In genomic region chr8:113636280-113636628, GRCm38 (mm10) we compare ENCODE assay signal across 8 mouse cellular contexts. TPM values are rescaled to one million over a fixed set of nuclear protein-coding genes. Genes with fewer than 3 reads are reported as not detected.
DNase-seq lines count a peak whose midpoint lies in the region; ATAC-seq and TF ChIP-seq lines count a peak whose summit lies in the region.

No protein-coding gene starts in this region.

- no peaks in the 10 kb centered on the region for H3K9me3 ChIP-seq in limb, embryonic 11.5 days (ENCODE audit: control insufficient read depth, low read length)
- H3K9me3 ChIP-seq in neural tube, embryonic 14.5 days (ENCODE audit: control insufficient read depth, low read length): no peaks in the 10 kb centered on the region

- DNase-seq in layer of hippocampus, adult 2 months (ENCODE audit: low spot score in 2 of 2): no peak
- DNase-seq in layer of hippocampus, postnatal 36 days: no peak
- no peak for DNase-seq in limb, embryonic 11.5 days (ENCODE audit: low spot score)
- DNase-seq in yolk sac, embryonic 10.5 days (ENCODE audit: low spot score): no peak
- DNase-seq in frontal cortex, adult 2 months (ENCODE audit: extremely low spot score in 1 of 2, low spot score in 1 of 2): no peak
- DNase-seq in left cerebral cortex, postnatal 36 days (ENCODE audit: low spot score in 2 of 2): no peak

- TF ChIP-seq CTCF in layer of hippocampus, adult 2 months (conservative IDR thresholded peaks at IDR 0.05): peak; percentile 22; the same call in 1 of the 2 replicates
- no peak for TF ChIP-seq CTCF in cortical plate, adult 2 months (IDR thresholded peaks at IDR 0.05; ENCODE audit: extremely low read depth, insufficient read depth, low read length)

- WGBS in limb, embryonic 11.5 days: 34% methylated on average over 5 of the region's 5 CpGs
- 34% methylated on average over 5 of the region's 5 CpGs for WGBS in neural tube, embryonic 14.5 days

- no peak for ATAC-seq in limb, embryonic 11.5 days (ENCODE audit: insufficient number of reproducible peaks, low FRiP score, low TSS enrichment, low read depth)
- ATAC-seq in neural tube, embryonic 14.5 days (ENCODE audit: low read depth): no peak

- no peaks in the 10 kb centered on the region for H3K4me1 ChIP-seq in cortical plate, adult 2 months (ENCODE audit: control insufficient read depth, insufficient read depth, low read length)
- H3K4me1 ChIP-seq in limb, embryonic 11.5 days (ENCODE audit: control insufficient read depth, insufficient read depth, low read length): 0 out of 2 replicates have a peak, but pooled peaks cover 3% of the 10 kb centered on the region
- H3K4me1 ChIP-seq in neural tube, embryonic 14.5 days (ENCODE audit: control insufficient read depth, insufficient read depth, low read length): peaks cover 12% of the 10 kb centered on the region

- H3K4me3 ChIP-seq in layer of hippocampus, adult 2 months: peak overlapping the region; percentile 96
- H3K4me3 ChIP-seq in cortical plate, adult 2 months (ENCODE audit: insufficient read depth, low read length): peak overlapping the region; percentile 79
- peak overlapping the region; percentile 72 for H3K4me3 ChIP-seq in limb, embryonic 11.5 days (ENCODE audit: low read depth, low read length)
- H3K4me3 ChIP-seq in neural tube, embryonic 14.5 days (ENCODE audit: low read depth, low read length): peak overlapping the region; percentile 70

- no peaks in the 10 kb centered on the region for H3K27me3 ChIP-seq in limb, embryonic 11.5 days (ENCODE audit: control insufficient read depth, insufficient read depth, low read length)
- H3K27me3 ChIP-seq in neural tube, embryonic 14.5 days (ENCODE audit: control insufficient read depth, insufficient read depth, low read length): no peaks in the 10 kb centered on the region

- intact Hi-C loops in left cerebral cortex, postnatal 36 days (cut with DNase I): no loop called here

- peak overlapping the region; percentile 97 for H3K4me2 ChIP-seq in limb, embryonic 11.5 days (ENCODE audit: low read depth, severe bottlenecking)
- H3K4me2 ChIP-seq in neural tube, embryonic 14.5 days (ENCODE audit: low read depth, low read length): peak overlapping the region; percentile 98

- peak overlapping the region; percentile 64 for H3K9ac ChIP-seq in limb, embryonic 11.5 days (ENCODE audit: low read length)
- peak overlapping the region; percentile 68 for H3K9ac ChIP-seq in neural tube, embryonic 14.5 days (replicated peaks; ENCODE audit: low read depth, low read length)

- H3K27ac ChIP-seq in layer of hippocampus, adult 2 months: no peak overlapping the region; the same call in 1 of the 2 replicates
- no peak overlapping the region for H3K27ac ChIP-seq in cortical plate, adult 2 months (ENCODE audit: insufficient read depth, low read length)
- H3K27ac ChIP-seq in limb, embryonic 11.5 days (replicated peaks; ENCODE audit: low read depth, low read length): no peak overlapping the region
- H3K27ac ChIP-seq in neural tube, embryonic 14.5 days (ENCODE audit: low read depth, low read length): no peak overlapping the region

- no peak for TF ChIP-seq POLR2A in cortical plate, adult 2 months (IDR thresholded peaks at IDR 0.05; ENCODE audit: extremely low read depth, insufficient read depth, low read length)

- H3K36me3 ChIP-seq in limb, embryonic 11.5 days (ENCODE audit: control insufficient read depth, insufficient read depth, low read length): 0 out of 2 replicates have a peak, but pooled peaks cover 2% of the 10 kb centered on the region
- H3K36me3 ChIP-seq in neural tube, embryonic 14.5 days (ENCODE audit: control insufficient read depth, insufficient read depth, low read length): no peaks in the 10 kb centered on the region

RNA-seq across cellular contexts. Expression of gene Mon1b, which starts 0.9 kb away (rescaled TPM):
- total RNA-seq in layer of hippocampus, adult 2 months (2021): 10 to 100 TPM; 23.7 to 23.9 TPM
- total RNA-seq in layer of hippocampus, postnatal 36 days (2021): 10 to 100 TPM; 23.9 to 25.8 TPM
- 7.3 and 8.5 TPM in 2 replicates for polyA plus RNA-seq in cortical plate, adult 2 months (2012; rRNA removed)
- polyA plus RNA-seq in limb, embryonic 11.5 days (2014; fragmentation: Nextera tagmentation; extraction: Ambion mirVana): 6.9 and 7.5 TPM in 2 replicates
- polyA plus RNA-seq in neural tube, embryonic 14.5 days (2014; fragmentation: Nextera tagmentation; extraction: Ambion mirVana): 10.7 and 13.6 TPM in 2 replicates
- 8.9 and 11.6 TPM in 2 replicates for polyA plus RNA-seq in frontal cortex, adult 2 months (2012; rRNA removed)
- total RNA-seq in left cerebral cortex, postnatal 36 days (2021): 10 to 100 TPM; 24.0 to 25.1 TPM

RNA-seq across cellular contexts. Expression of gene Syce1l, which starts 6.8 kb away (rescaled TPM):
- under 1 TPM; 0.69 TPM for total RNA-seq in layer of hippocampus, adult 2 months (2021)
- total RNA-seq in layer of hippocampus, postnatal 36 days (2021): not detected
- 0.61 and 0.62 TPM in 2 replicates for polyA plus RNA-seq in cortical plate, adult 2 months (2012; rRNA removed)
- 0.28 TPM in 1 of 2 replicates, not detected in the other for polyA plus RNA-seq in limb, embryonic 11.5 days (2014; fragmentation: Nextera tagmentation; extraction: Ambion mirVana)
- polyA plus RNA-seq in neural tube, embryonic 14.5 days (2014; fragmentation: Nextera tagmentation; extraction: Ambion mirVana): 0.75 TPM in 1 of 2 replicates, not detected in the other
- polyA plus RNA-seq in frontal cortex, adult 2 months (2012; rRNA removed): 0.70 and 0.82 TPM in 2 replicates
- total RNA-seq in left cerebral cortex, postnatal 36 days (2021): under 1 TPM in 1 of 2 experiments, not detected in 1; 0.79 TPM
